Mouse (Mus musculus): ENCODE data around the gene Ncoa7.
"Not testable (repeated sequence)": the region's sequence is repeated elsewhere in the genome, so short reads cannot be mapped to it uniquely, and the experiment has no call there.

Gene Ncoa7

GRCm38 (mm10) chr10:30674825-30675224 lies 128.3 kb downstream of the Ncoa7 start:
- DNase-seq (ENCODE audit: low read depth, low spot score) = no peak

- no peak for DNase-seq (ENCODE audit: low read depth, low spot score)
These were observed 136.5 kb downstream of the Ncoa7 start for GRCm38 (mm10) chr10:30666580-30666979.

- no peak for DNase-seq (ENCODE audit: low read depth, low spot score)
These were observed 142.4 kb downstream of the Ncoa7 start for GRCm38 (mm10) chr10:30660564-30661328.

GRCm38 (mm10) chr10:30655655-30656054 lies 147.5 kb downstream of the Ncoa7 start:
- no peak for DNase-seq (ENCODE audit: low read depth, low spot score)

- DNase-seq (ENCODE audit: low read depth, low spot score) = no peak
These were observed 155.4 kb downstream of the Ncoa7 start for GRCm38 (mm10) chr10:30647681-30648080.

GRCm38 (mm10) chr10:30638216-30638615 lies 164.9 kb downstream of the Ncoa7 start:
- DNase-seq (ENCODE audit: low read depth, low spot score) = no peak

- DNase-seq (ENCODE audit: low read depth, low spot score) = not testable (repeated sequence)
These were observed 166.5 kb downstream of the Ncoa7 start for GRCm38 (mm10) chr10:30636474-30637154.

GRCm38 (mm10) chr10:30632718-30633117 lies 170.4 kb downstream of the Ncoa7 start:
- no peak for DNase-seq (ENCODE audit: low read depth, low spot score)

- no peak for DNase-seq (ENCODE audit: low read depth, low spot score)
These were observed 173.1 kb downstream of the Ncoa7 start for GRCm38 (mm10) chr10:30629977-30630376.

- no peak for DNase-seq (ENCODE audit: low read depth, low spot score)
These were observed 173.6 kb downstream of the Ncoa7 start, which contains the start of gene Hint3 for GRCm38 (mm10) chr10:30629513-30629912. Gene Hint3 (minus strand): TSS chr10:30629632.

GRCm38 (mm10) chr10:30628444-30628843 lies 174.7 kb downstream of the Ncoa7 start:
- not testable (repeated sequence) for DNase-seq (ENCODE audit: low read depth, low spot score)

GRCm38 (mm10) chr10:30627548-30627947 lies 175.6 kb downstream of the Ncoa7 start:
- DNase-seq (ENCODE audit: low read depth, low spot score) = peak; percentile 63

GRCm38 (mm10) chr10:30624161-30625019 lies 178.7 kb downstream of the Ncoa7 start:
- peak; percentile 65 for DNase-seq (ENCODE audit: low read depth, low spot score)

GRCm38 (mm10) chr10:30622928-30623327 lies 180.2 kb downstream of the Ncoa7 start:
- DNase-seq (ENCODE audit: low read depth, low spot score) = peak; percentile 58

- no peak for DNase-seq (ENCODE audit: low read depth, low spot score)
These were observed 184.3 kb downstream of the Ncoa7 start for GRCm38 (mm10) chr10:30618918-30619210.

GRCm38 (mm10) chr10:30618091-30618917 lies 184.8 kb downstream of the Ncoa7 start:
- peak; percentile 99 for DNase-seq (ENCODE audit: low read depth, low spot score)

GRCm38 (mm10) chr10:30613039-30613438 lies 190.1 kb downstream of the Ncoa7 start:
- no peak for DNase-seq (ENCODE audit: low read depth, low spot score)

GRCm38 (mm10) chr10:30609614-30610013 lies 193.5 kb downstream of the Ncoa7 start:
- no peak for DNase-seq (ENCODE audit: low read depth, low spot score)

- no peak for DNase-seq (ENCODE audit: low read depth, low spot score)
These were observed 195.0 kb downstream of the Ncoa7 start for GRCm38 (mm10) chr10:30608109-30608508.

GRCm38 (mm10) chr10:30600542-30600966 lies 202.6 kb downstream of the Ncoa7 start, which contains the start of gene Trmt11:
Gene Trmt11 (minus strand): TSS chr10:30600749.
- peak; percentile 89 for DNase-seq (ENCODE audit: low read depth, low spot score)

- DNase-seq (ENCODE audit: low read depth, low spot score) = no peak
These were observed 203.0 kb downstream of the Ncoa7 start for GRCm38 (mm10) chr10:30600094-30600534.

Measured in A20 (cell line).